Mouse (Mus musculus) embryonic stem cell, embryonic (primary cell): ENCODE results near the gene Zhx3.

Source experiments
- CTCF ChIA-PET, 4 experiments: fragments of 300-600 bp in 2 of 4; fragments of 350-600 bp in 2 of 4; sonication (Branson Sonifier 250); formaldehyde crosslinking; loops; one replicate each; lab custom pipeline; 2022; ENCODE audit warnings: inconsistent platforms in 2 of 4; lab: Charles Lee
- POLR2A ChIA-PET, 4 experiments: fragments of 300-600 bp in 2 of 4; fragments of 350-600 bp in 2 of 4; sonication (Branson Sonifier 250); formaldehyde crosslinking; loops; one replicate each; lab custom pipeline; 2022; ENCODE audit warnings: antibody characterized with exemption in 4 of 4, inconsistent platforms in 1 of 4; lab: Charles Lee

The Zhx3 gene

GRCm38 (mm10) chr2:160872890-160873382 lies at the start of gene Zhx3:
Gene Zhx3, minus strand, starts transcription at chr2:160872998.
- POLR2A ChIA-PET, result interaction anchor here in 2 of 4 experiments (0.6 to 2.0 kb wide), 7 partner anchors 9 to 346 kb away, joined by 3 to 8 read pairs (median 4); no protein-coding TSS in a partner anchor
- CTCF ChIA-PET, result interaction anchor here in 3 of 4 experiments (0.6 to 2.0 kb wide), 9 partner anchors 9 to 275 kb away, joined by 3 to 18 read pairs (median 3); no protein-coding TSS in a partner anchor

GRCm38 (mm10) chr2:160921285-160921684 lies 48.5 kb upstream of the Zhx3 start:
- CTCF ChIA-PET, result interaction anchor here in 1 of 4 experiments (0.8 kb wide), 1 partner anchor 13 kb away, joined by 4 read pairs; no protein-coding TSS in a partner anchor

GRCm38 (mm10) chr2:160918930-160919215 lies 46.1 kb upstream of the Zhx3 start:
- ChIA-PET POLR2A (interaction anchor here in 1 of 4 experiments (0.5 to 0.6 kb wide), 2 partner anchors 32 to 310 kb away, joined by 5 to 9 read pairs; no protein-coding TSS in a partner anchor), CTCF (interaction anchor here in 1 of 4 experiments (0.5 kb wide), 1 partner anchor 249 kb away, joined by 3 read pairs; no protein-coding TSS in a partner anchor)

More at GRCm38 (mm10) chr2:160921285-160921684, 48.5 kb upstream of the Zhx3 start:
- POLR2A ChIA-PET, result interaction anchor here in 2 of 4 experiments (1.0 to 1.4 kb wide), 4 partner anchors 9 to 17 kb away, joined by 3 to 4 read pairs (median 4); partner anchors contain the start of gene Emilin3 (in 1 of the 2)

- ChIA-PET CTCF (interaction anchor here in 1 of 4 experiments (0.5 kb wide), 1 partner anchor 250 kb away, joined by 3 read pairs; no protein-coding TSS in a partner anchor), POLR2A (interaction anchor here in 1 of 4 experiments (0.5 to 0.6 kb wide), 3 partner anchors 23 to 309 kb away, joined by 3 to 9 read pairs (median 5); no protein-coding TSS in a partner anchor)
Measured at GRCm38 (mm10) chr2:160918154-160918929, 45.5 kb upstream of the Zhx3 start.

- CTCF ChIA-PET, result interaction anchor here in 1 of 4 experiments (0.5 kb wide), 1 partner anchor 17 kb away, joined by 4 read pairs; no protein-coding TSS in a partner anchor
- POLR2A ChIA-PET, result interaction anchor here in 2 of 4 experiments (1.2 to 1.6 kb wide), 2 partner anchors 11 to 13 kb away, joined by 3 read pairs; no protein-coding TSS in a partner anchor
Measured at GRCm38 (mm10) chr2:160917313-160917712, 44.5 kb upstream of the Zhx3 start.

- POLR2A ChIA-PET, result interaction anchor here in 2 of 4 experiments (1.2 to 1.6 kb wide), 2 partner anchors 10 to 12 kb away, joined by 3 read pairs; no protein-coding TSS in a partner anchor
- CTCF ChIA-PET, result interaction anchor here in 2 of 4 experiments (0.5 to 0.6 kb wide), 2 partner anchors 18 to 259 kb away, joined by 4 read pairs; no protein-coding TSS in a partner anchor
Measured at GRCm38 (mm10) chr2:160916714-160917113, 43.9 kb upstream of the Zhx3 start.

- POLR2A ChIA-PET, result interaction anchor here in 2 of 4 experiments (1.2 to 1.6 kb wide), 2 partner anchors 10 to 11 kb away, joined by 3 read pairs; no protein-coding TSS in a partner anchor
- CTCF ChIA-PET, result interaction anchor here in 2 of 4 experiments (0.6 kb wide), 2 partner anchors 18 to 258 kb away, joined by 3 to 4 read pairs; no protein-coding TSS in a partner anchor
Measured at GRCm38 (mm10) chr2:160915821-160916610, 43.2 kb upstream of the Zhx3 start.

- POLR2A ChIA-PET, result no interaction called here
Measured at GRCm38 (mm10) chr2:160914656-160915055, 41.9 kb upstream of the Zhx3 start.

GRCm38 (mm10) chr2:160912231-160912671 lies 39.5 kb upstream of the Zhx3 start, which contains the start of gene Emilin3:
Gene Emilin3, minus strand, starts transcription at chr2:160912328.
- POLR2A ChIA-PET, result interaction anchor here in 2 of 4 experiments (1.0 to 1.4 kb wide), 4 partner anchors 9 to 24 kb away, joined by 3 to 4 read pairs (median 3); no protein-coding TSS in a partner anchor

More at GRCm38 (mm10) chr2:160914656-160915055, 41.9 kb upstream of the Zhx3 start:
- CTCF ChIA-PET, result no interaction called here

GRCm38 (mm10) chr2:160911558-160912201 lies 38.9 kb upstream of the Zhx3 start:
- ChIA-PET POLR2A (interaction anchor here in 2 of 4 experiments (0.6 to 1.4 kb wide), 5 partner anchors 9 to 328 kb away, joined by 3 to 4 read pairs (median 3); no protein-coding TSS in a partner anchor), CTCF (interaction anchor here in 1 of 4 experiments (0.6 to 1.5 kb wide), 2 partner anchors 319 to 519 kb away, joined by 3 read pairs; no protein-coding TSS in a partner anchor)

More at GRCm38 (mm10) chr2:160912231-160912671, 39.5 kb upstream of the Zhx3 start, which contains the start of gene Emilin3:
- CTCF ChIA-PET, result interaction anchor here in 1 of 4 experiments (0.9 to 1.5 kb wide), 2 partner anchors 22 to 319 kb away, joined by 3 read pairs; no protein-coding TSS in a partner anchor

GRCm38 (mm10) chr2:160910633-160911032 lies 37.8 kb upstream of the Zhx3 start:
- ChIA-PET POLR2A (interaction anchor here in 1 of 4 experiments (0.6 to 1.0 kb wide), 3 partner anchors 14 to 1163 kb away, joined by 3 to 4 read pairs (median 3); no protein-coding TSS in a partner anchor), CTCF (interaction anchor here in 2 of 4 experiments (0.6 to 1.4 kb wide), 3 partner anchors 23 to 321 kb away, joined by 3 to 6 read pairs (median 3); no protein-coding TSS in a partner anchor)

- POLR2A ChIA-PET, result interaction anchor here in 2 of 4 experiments (0.8 to 2.1 kb wide), 8 partner anchors 10 to 541 kb away, joined by 3 to 6 read pairs (median 3); partner anchors contain the start of gene Top1 (in 1 of the 2)
- CTCF ChIA-PET, result interaction anchor here in 3 of 4 experiments (0.7 to 1.9 kb wide), 4 partner anchors 9 to 455 kb away, joined by 3 to 6 read pairs (median 4); no protein-coding TSS in a partner anchor
Measured at GRCm38 (mm10) chr2:160908607-160909006, 35.8 kb upstream of the Zhx3 start.

- ChIA-PET CTCF (interaction anchor here in 3 of 4 experiments (0.6 to 1.8 kb wide), 4 partner anchors 20 to 304 kb away, joined by 3 to 10 read pairs (median 4); no protein-coding TSS in a partner anchor), POLR2A (interaction anchor here in 3 of 4 experiments (1.0 to 1.8 kb wide), 4 partner anchors 11 to 31 kb away, joined by 3 to 6 read pairs (median 4); no protein-coding TSS in a partner anchor)
Measured at GRCm38 (mm10) chr2:160906101-160906500, 33.3 kb upstream of the Zhx3 start.

GRCm38 (mm10) chr2:160905301-160905700 lies 32.5 kb upstream of the Zhx3 start:
- CTCF ChIA-PET, result interaction anchor here in 2 of 4 experiments (0.5 to 1.5 kb wide), 2 partner anchors 19 to 20 kb away, joined by 4 to 6 read pairs; no protein-coding TSS in a partner anchor
- POLR2A ChIA-PET, result interaction anchor here in 1 of 4 experiments (1.0 kb wide), 1 partner anchor 32 kb away, joined by 3 read pairs; no protein-coding TSS in a partner anchor

GRCm38 (mm10) chr2:160901656-160902412 lies 29.0 kb upstream of the Zhx3 start:
- ChIA-PET POLR2A (no interaction called here), CTCF (interaction anchor here in 1 of 4 experiments (1.3 kb wide), 1 partner anchor 14 kb away, joined by 3 read pairs; no protein-coding TSS in a partner anchor)
